Mouse (Mus musculus) left cerebral cortex, adult 2 months (tissue): ENCODE measurements around the gene Foxk2. TPM values are rescaled to one million over a fixed set of nuclear protein-coding genes. Genes with fewer than 3 reads are reported as not detected.
A peak's percentile ranks its signal among the peaks of the same experiment; 100 is the strongest.
"Not testable (repeated sequence)": the region's sequence is repeated elsewhere in the genome, so short reads cannot be mapped to it uniquely, and the experiment has no call there.

Experiments used
- DNase-seq, 2 experiments: peaks; one replicate each; pipeline ENCODE4 v3.0.0; 2021 to 2022; ENCODE audit warnings: low spot score in 2 of 2, mixed read lengths in 1 of 2; ENCODE audit errors: extremely low spot score in 1 of 2
- H3K27ac ChIP-seq: fragments of 200-600 bp; 2 replicates; pipeline ENCODE4 v1.8.1; 2022
- H3K4me3 ChIP-seq: fragments of 200-600 bp; 2 replicates; pipeline ENCODE4 v1.8.1; 2022
- CTCF ChIP-seq: fragments of 200-600 bp; IDR thresholded peaks from 2 replicates; pipeline ENCODE4 v1.8.1; 2022; ENCODE audit warnings: antibody characterized with exemption, mild to moderate bottlenecking, moderate library complexity
- intact Hi-C: fragments of 180-260 bp; cut with DNase I; formaldehyde crosslinking; loops from one replicate; pipeline ENCODE4 v1.15.1; 2025
- total RNA-seq, 2 experiments: library from RNA; stranded (reverse); gene quantifications; 2 replicates each; pipeline ENCODE4 v1.2.3; 2021

Gene Foxk2
- total RNA-seq, 2 experiments from 2014 or later: 84.0 to 86.5 TPM

- Histone ChIP-seq H3K27ac (no peak overlapping the region), H3K4me3 (no peak overlapping the region)
- no peak for DNase-seq
- intact Hi-C loops: no loop called here
- TF ChIP-seq CTCF: no peak
These were observed 87.2 kb downstream of the Foxk2 start for GRCm38 (mm10) chr11:121347036-121347435.

GRCm38 (mm10) chr11:121348166-121348565, 88.4 kb downstream of the Foxk2 start:
- no peak for DNase-seq
- H3K27ac ChIP-seq: no peak overlapping the region
- intact Hi-C loops: no loop called here
- H3K4me3 ChIP-seq: no peak overlapping the region
- TF ChIP-seq CTCF: no peak

GRCm38 (mm10) chr11:121348727-121349126, 88.9 kb downstream of the Foxk2 start:
- peak; percentile 24 for TF ChIP-seq CTCF
- H3K27ac ChIP-seq, intact Hi-C loops, H3K4me3 ChIP-seq, DNase-seq: not testable (repeated sequence)

- Histone ChIP-seq H3K27ac (peak overlapping the region; percentile 97), H3K4me3 (peak overlapping the region; percentile 63)
- intact Hi-C loops: loop anchor here (2.0 to 5.0 kb wide), 3 partner anchors 67 to 116 kb away; partner anchors contain the start of genes Fn3krp and Narf
- no peak; the same call in 1 of the 2 replicates for TF ChIP-seq CTCF
- DNase-seq: peak; percentile 45
These were observed 93.7 kb downstream of the Foxk2 start for GRCm38 (mm10) chr11:121353326-121354090.

GRCm38 (mm10) chr11:121354091-121354707, 94.4 kb downstream of the Foxk2 start, which contains the start of gene Wdr45b:
Gene Wdr45b (minus strand): TSS chr11:121354445.
- H3K27ac ChIP-seq: peak within 1 kb of the TSS; percentile 97
- no peak for TF ChIP-seq CTCF
- intact Hi-C loops: loop anchor here (2.0 to 5.0 kb wide), 3 partner anchors 67 to 117 kb away; partner anchors contain the start of genes Fn3krp and Narf
- peak; percentile 98 to 99 for DNase-seq
- H3K4me3 ChIP-seq: peak within 1 kb of the TSS; percentile 63

Other genes with a start within 250 kb of the Foxk2 start
- 1 to 10 TPM; 2.2 to 3.0 TPM for gene Cd7, start 220.6 kb upstream of the Foxk2 start, total RNA-seq
- gene Sectm1b, start 196.4 kb upstream of the Foxk2 start, total RNA-seq: not detected
- gene Sectm1a, start 178.8 kb upstream of the Foxk2 start, total RNA-seq: not detected
- gene Tex19.2, start 141.3 kb upstream of the Foxk2 start, total RNA-seq: not detected
- not detected for gene Tex19.1, start 113.8 kb upstream of the Foxk2 start, total RNA-seq
- gene Uts2r, start 99.7 kb upstream of the Foxk2 start, total RNA-seq: under 1 TPM in 1 of 2 experiments, not detected in 1; 0.21 TPM
- gene Hexdc, start 55.6 kb upstream of the Foxk2 start, total RNA-seq: 10 to 100 TPM; 21.2 to 26.8 TPM
- gene Ogfod3, start 55.3 kb upstream of the Foxk2 start, total RNA-seq: 1 to 10 TPM; 7.2 TPM
- 10 to 100 TPM; 22.0 to 23.3 TPM for gene Cybc1, start 30.7 kb upstream of the Foxk2 start, total RNA-seq
- 10 to 100 TPM; 39.2 to 48.9 TPM for gene Narf, start 22.7 kb upstream of the Foxk2 start, total RNA-seq
- gene Wdr45b, start 94.5 kb downstream of the Foxk2 start, total RNA-seq: 10 to 100 TPM; 62.1 to 70.9 TPM
- 10 to 100 TPM; 43.5 to 53.4 TPM for gene Rab40b, start 128.3 kb downstream of the Foxk2 start, total RNA-seq
- gene Fn3krp, start 161.4 kb downstream of the Foxk2 start, total RNA-seq: 10 to 100 TPM; 46.2 to 49.0 TPM
- 10 to 100 TPM; 56.4 to 57.1 TPM for gene Fn3k, start 174.9 kb downstream of the Foxk2 start, total RNA-seq
- 10 to 100 TPM; 34.7 to 37.1 TPM for gene Tbcd, start 192.0 kb downstream of the Foxk2 start, total RNA-seq